Mouse (Mus musculus) left cerebral cortex, postnatal 25 days (tissue): ENCODE measurements around the gene Olfr1291-ps1. TPM values are rescaled to one million over a fixed set of nuclear protein-coding genes. Genes with fewer than 3 reads are reported as not detected.

ENCODE experiments used
- DNase-seq, 2 experiments: peaks; one replicate each; pipeline ENCODE4 v3.0.0; 2022; ENCODE audit warnings: low spot score in 2 of 2, mixed read lengths in 1 of 2
- intact Hi-C: fragments of 180-260 bp; cut with DNase I; formaldehyde crosslinking; loops from one replicate; pipeline ENCODE4 v1.15.1; 2025
- total RNA-seq, 2 experiments: library from RNA; stranded (reverse); gene quantifications; 2 replicates each; pipeline ENCODE4 v1.2.3; 2021

Olfr1291-ps1 gene
- total RNA-seq, result not detected

DNA sequence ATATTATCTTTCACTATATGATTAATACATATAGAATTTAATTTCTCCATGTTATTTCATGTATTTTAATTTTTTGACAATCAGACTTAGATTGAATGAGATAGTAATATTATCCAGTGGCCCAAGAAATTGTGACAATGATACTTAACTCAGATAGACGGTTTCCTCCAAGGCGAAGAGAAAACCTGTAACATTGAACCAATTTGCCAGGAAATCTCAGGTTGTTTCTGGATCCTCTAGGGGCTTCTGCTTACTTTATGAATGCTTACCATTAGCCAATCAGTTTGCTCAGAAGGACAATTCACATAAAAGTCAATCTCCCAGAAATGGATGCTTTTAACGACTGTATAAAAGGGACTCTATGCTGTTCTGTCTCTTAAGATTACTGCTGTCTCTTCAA is at the start of gene Olfr1291-ps1:
TSS of gene Olfr1291-ps1 (plus strand) at position 301 of the 400 bp plus-strand sequence.
- intact Hi-C loops, result no loop called here

GRCm38 (mm10) chr2:111448842-111449241 is 48.1 kb upstream of the Olfr1291-ps1 start, which contains the start of gene Olfr1287:
TSS of gene Olfr1287 (plus strand) at chr2:111449142.
- intact Hi-C loops, result no loop called here
- no peak for DNase-seq

More for the DNA sequence above, at the start of gene Olfr1291-ps1:
- DNase-seq, result no peak

- no peak for DNase-seq
- intact Hi-C loops, result no loop called here
Observed at GRCm38 (mm10) chr2:111473801-111474200, 23.2 kb upstream of the Olfr1291-ps1 start, which contains the start of gene Olfr1288. TSS of gene Olfr1288 (plus strand) at chr2:111474101.

DNA sequence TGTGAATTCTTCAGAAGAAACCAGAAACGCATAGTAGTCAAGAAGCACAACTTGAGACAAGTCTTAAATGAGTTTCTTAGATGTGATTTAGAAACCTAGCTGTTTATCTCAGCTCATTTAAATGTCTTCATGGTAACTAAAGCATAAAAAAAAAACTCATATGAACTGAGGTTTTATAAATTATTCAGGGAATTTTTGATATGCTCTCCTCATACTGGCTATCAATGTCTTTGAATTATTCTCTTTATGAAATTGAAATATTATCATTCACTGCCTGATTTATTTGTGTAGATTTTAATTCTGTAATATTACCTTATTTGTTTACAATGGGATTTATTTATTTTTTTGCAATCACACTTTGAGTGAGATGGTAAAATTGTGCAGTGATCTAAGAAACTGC is 16.5 kb upstream of the Olfr1291-ps1 start, which contains the start of gene Olfr1289:
TSS of gene Olfr1289 (plus strand) at position 301 of the 400 bp plus-strand sequence.
- intact Hi-C loops, result no loop called here

DNA sequence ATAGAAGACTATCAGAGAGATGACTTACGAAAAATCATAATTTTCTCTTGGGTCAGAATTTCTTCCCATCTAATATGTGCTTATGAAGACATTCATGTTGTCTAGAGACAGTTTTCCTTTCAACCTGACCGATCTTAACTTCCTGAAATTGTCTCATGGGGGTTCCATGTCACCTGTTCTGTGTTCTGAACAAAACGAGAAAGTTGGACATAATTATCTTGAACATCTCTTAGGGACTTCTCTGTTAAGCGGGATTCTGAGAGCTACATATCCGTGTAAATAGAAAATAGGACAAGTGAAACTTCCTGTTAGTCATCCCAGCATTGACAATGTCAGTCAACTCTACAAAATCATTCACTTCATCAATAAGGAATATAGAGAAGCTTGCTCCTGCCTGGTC is 3.3 kb upstream of the Olfr1291-ps1 start, which contains the start of gene Olfr1290:
TSS of gene Olfr1290 (minus strand) at position 101 of the 400 bp plus-strand sequence.
- intact Hi-C loops, result no loop called here
- no peak for DNase-seq

More for the DNA sequence above, 16.5 kb upstream of the Olfr1291-ps1 start, which contains the start of gene Olfr1289:
- no peak for DNase-seq

DNA sequence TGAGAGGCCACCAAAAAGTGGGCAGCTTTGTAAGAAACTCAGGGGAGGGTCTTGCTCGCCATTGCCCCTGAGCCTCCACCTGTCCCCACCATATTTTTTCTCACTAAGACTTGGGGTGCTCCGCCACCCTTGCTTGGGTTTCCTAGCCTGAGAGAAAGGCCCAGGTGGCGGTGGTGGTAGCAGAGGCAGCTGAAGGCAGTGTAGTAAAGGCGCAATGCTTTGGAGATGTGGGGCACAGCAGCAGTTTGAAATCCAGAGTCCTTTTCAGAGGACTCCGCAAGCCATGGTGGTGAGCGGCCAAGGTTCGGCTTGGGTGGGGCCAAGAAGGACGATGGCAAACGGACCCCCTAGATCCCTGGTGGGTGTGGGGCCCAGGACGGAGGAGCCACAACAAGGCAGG is 20.5 kb downstream of the Olfr1291-ps1 start:
- intact Hi-C loops, result no loop called here
- DNase-seq, result no peak

DNA sequence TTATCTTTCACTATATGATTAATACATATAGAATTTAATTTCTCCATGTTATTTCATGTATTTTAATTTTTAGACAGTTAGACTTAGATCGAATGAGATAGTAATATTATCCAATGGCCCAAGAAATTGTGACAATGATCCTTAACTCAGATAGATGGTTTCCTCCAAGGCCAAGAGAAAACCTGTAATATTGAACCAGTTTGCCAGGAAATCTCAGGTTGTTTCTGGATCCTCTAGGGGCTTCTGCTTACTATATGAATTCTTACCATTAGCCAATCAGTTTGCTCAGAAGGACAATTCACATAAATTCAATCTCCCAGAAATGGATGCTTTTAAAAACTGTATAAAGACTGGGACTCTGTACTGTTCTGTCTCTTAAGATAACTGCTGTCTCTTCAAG is 27.9 kb downstream of the Olfr1291-ps1 start, which contains the start of gene Olfr1293-ps:
TSS of gene Olfr1293-ps (plus strand) at position 301 of the 400 bp plus-strand sequence.
- intact Hi-C loops, result no loop called here

DNA sequence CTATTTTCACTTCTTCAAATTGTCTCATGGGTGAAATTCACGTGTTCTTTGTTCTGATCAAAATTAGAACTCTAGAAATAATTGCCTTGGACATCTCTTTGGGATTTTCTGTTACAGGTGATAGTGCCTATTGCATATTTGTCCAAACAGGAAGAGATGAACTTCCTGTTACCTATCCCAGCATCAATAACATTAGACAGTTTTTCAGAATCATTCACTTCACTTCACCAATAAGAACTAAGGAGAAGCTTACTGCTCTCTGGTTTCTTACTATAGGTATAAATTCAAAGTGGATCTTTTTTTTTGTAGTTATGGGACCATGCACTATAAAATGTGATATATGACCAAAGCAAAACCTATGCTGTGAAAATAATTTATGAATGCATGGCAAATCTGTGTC is 43.2 kb downstream of the Olfr1291-ps1 start, which contains the start of gene Olfr1294:
TSS of gene Olfr1294 (minus strand) at position 101 of the 400 bp plus-strand sequence.
- DNase-seq, result no peak
- intact Hi-C loops, result no loop called here

More for the DNA sequence above, 27.9 kb downstream of the Olfr1291-ps1 start, which contains the start of gene Olfr1293-ps:
- no peak for DNase-seq

Other genes with a start within 250 kb of the Olfr1291-ps1 start
- not detected for gene Olfr1276, start 242.7 kb upstream of the Olfr1291-ps1 start, total RNA-seq
- gene Olfr1277, start 223.1 kb upstream of the Olfr1291-ps1 start, total RNA-seq, result not detected
- gene Olfr1278, start 207.0 kb upstream of the Olfr1291-ps1 start, total RNA-seq, result not detected
- gene Olfr1279, start 196.5 kb upstream of the Olfr1291-ps1 start, total RNA-seq, result not detected
- not detected for gene Olfr1280, start 183.2 kb upstream of the Olfr1291-ps1 start, total RNA-seq
- gene Olfr1281, start 170.7 kb upstream of the Olfr1291-ps1 start, total RNA-seq, result not detected
- not detected for gene Olfr1282, start 161.1 kb upstream of the Olfr1291-ps1 start, total RNA-seq
- gene Olfr1283, start 130.4 kb upstream of the Olfr1291-ps1 start, total RNA-seq, result not detected
- gene Olfr1284, start 121.7 kb upstream of the Olfr1291-ps1 start, total RNA-seq, result not detected
- gene Olfr1286, start 74.1 kb upstream of the Olfr1291-ps1 start, total RNA-seq, result not detected
- gene Olfr1287, start 48.0 kb upstream of the Olfr1291-ps1 start, total RNA-seq, result not detected
- gene Olfr1288, start 23.1 kb upstream of the Olfr1291-ps1 start, total RNA-seq, result not detected
- gene Olfr1289, start 16.4 kb upstream of the Olfr1291-ps1 start, total RNA-seq, result not detected
- not detected for gene Olfr1290, start 3.4 kb upstream of the Olfr1291-ps1 start, total RNA-seq
- gene Olfr1293-ps, start 28.0 kb downstream of the Olfr1291-ps1 start, total RNA-seq, result not detected
- gene Olfr1294, start 43.1 kb downstream of the Olfr1291-ps1 start, total RNA-seq, result not detected
- gene Olfr1295, start 72.5 kb downstream of the Olfr1291-ps1 start, total RNA-seq, result not detected
- not detected for gene Olfr1297, start 129.3 kb downstream of the Olfr1291-ps1 start, total RNA-seq
- gene Olfr1298, start 152.0 kb downstream of the Olfr1291-ps1 start, total RNA-seq, result not detected
- gene Olfr1299, start 164.2 kb downstream of the Olfr1291-ps1 start, total RNA-seq, result not detected